Mouse (Mus musculus) skeletal muscle tissue, adult 2 months (tissue): Measurements from ENCODE around the gene Itgb6.

Source experiments
- DNase-seq: peaks from one replicate; pipeline ENCODE4 v3.0.0-alpha.2; 2012; ENCODE audit warnings: low read depth, low spot score

The Itgb6 gene

DNA sequence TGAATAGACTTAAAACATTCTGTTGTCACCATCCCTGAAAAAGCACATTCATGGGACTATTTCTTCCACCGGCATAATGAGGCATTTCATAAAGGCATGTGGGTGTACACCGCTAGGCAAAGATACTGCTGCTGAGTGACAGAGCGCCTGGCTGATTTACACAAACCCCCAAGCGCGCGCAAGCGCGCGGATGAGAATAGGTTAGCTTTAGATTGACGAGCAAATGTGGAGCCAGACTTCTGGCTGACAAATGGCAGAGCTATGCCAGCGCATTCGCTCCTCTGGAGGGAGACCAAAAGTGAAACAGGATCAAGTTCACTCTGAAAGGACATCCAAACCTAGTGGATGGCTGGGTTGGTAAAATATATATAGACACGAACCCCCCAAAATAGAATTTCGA is at the start of gene Itgb6:
Gene Itgb6, minus strand, starts transcription at position 130 of the 400 bp plus-strand sequence.
- peak; percentile 95 for DNase-seq

- no peak for DNase-seq
Observed at GRCm38 (mm10) chr2:60766420-60766819, 44.0 kb upstream of the Itgb6 start.

GRCm38 (mm10) chr2:60756218-60756617 is 33.8 kb upstream of the Itgb6 start:
- no peak for DNase-seq

DNA sequence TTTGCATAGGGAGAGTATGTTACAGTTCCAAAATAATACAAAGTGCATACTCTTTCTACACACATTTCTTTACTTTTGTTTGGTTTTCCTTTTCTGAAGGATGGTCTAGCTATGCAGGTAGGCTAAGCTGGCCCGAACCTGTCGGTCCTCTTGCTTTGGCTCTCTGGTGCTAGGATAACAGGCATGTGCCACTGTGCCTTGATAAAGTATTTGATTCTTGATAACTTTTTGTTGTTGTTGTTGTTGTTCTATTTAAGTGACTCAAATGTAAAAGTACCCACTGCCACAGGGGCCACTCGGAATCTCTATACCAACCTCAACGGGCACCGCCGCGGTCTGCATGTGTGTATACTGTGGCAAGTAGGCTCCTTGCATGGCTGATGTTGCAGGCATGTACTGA is 32.7 kb upstream of the Itgb6 start:
- no peak for DNase-seq

- DNase-seq: no peak
Observed at GRCm38 (mm10) chr2:60751274-60751673, 28.8 kb upstream of the Itgb6 start.

GRCm38 (mm10) chr2:60750591-60750990 is 28.1 kb upstream of the Itgb6 start:
- DNase-seq: no peak

DNA sequence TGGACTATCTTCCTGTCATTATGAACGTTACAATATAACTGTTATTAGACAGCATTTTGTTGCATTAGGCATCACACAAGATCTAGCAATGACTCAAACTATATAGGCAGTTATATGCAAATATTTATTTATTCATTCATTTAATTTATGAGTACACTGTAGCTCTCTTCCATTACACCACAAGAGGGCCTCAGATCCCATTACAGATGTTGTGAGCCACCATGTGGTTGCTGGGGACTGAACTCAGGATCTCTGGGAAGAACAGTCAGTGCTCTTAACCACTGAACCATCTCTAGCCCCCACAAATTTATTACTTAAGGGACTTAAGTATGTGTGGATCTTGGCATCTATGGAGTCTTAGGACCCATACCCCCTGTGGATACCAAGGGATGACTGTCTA is 26.1 kb upstream of the Itgb6 start:
- DNase-seq: no peak

- DNase-seq: peak; percentile 85
Observed at GRCm38 (mm10) chr2:60747590-60747989, 25.1 kb upstream of the Itgb6 start.

- DNase-seq: no peak
Observed at GRCm38 (mm10) chr2:60744674-60745073, 22.2 kb upstream of the Itgb6 start.

GRCm38 (mm10) chr2:60739389-60740137 is 17.1 kb upstream of the Itgb6 start:
- no peak for DNase-seq

DNA sequence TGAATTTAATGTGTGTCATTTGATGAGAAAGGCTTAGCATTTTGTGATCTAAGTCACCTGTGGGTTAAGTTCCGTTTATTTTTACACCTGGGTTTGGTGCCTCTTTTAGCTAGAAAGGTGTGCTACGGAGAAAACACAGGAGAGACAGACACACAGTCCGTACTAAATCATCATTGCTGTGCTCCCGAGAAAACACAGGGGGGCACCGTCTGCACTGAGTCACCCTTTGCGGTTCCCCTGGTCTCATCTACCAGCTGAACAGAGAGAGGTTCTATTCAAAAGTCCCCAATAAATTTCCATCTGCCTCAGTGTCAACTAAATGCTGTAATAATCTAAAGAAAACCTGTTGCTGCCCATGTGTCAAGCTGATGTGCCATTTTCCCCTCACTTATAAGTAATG is 8.5 kb upstream of the Itgb6 start:
- DNase-seq: no peak

DNA sequence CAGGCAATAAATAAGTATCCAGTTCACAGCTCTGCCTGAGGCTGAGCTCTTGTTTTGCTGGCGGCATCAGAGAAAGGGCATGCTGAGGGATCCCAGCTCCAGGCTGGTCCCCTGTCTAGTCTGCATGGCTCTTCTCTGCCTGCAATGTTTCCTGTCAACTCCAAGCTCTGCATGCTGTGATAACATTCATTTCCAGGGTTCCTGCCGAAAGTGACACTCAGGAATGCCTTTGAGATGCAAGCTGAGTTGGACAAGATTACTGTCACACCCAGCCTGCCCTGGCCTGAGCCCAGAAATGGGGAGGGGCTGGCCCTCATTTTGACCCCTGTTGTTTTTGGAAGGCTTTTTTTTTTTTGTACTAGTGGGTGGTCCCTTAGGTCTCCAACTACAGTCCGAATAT is 7.6 kb upstream of the Itgb6 start:
- no peak for DNase-seq

DNA sequence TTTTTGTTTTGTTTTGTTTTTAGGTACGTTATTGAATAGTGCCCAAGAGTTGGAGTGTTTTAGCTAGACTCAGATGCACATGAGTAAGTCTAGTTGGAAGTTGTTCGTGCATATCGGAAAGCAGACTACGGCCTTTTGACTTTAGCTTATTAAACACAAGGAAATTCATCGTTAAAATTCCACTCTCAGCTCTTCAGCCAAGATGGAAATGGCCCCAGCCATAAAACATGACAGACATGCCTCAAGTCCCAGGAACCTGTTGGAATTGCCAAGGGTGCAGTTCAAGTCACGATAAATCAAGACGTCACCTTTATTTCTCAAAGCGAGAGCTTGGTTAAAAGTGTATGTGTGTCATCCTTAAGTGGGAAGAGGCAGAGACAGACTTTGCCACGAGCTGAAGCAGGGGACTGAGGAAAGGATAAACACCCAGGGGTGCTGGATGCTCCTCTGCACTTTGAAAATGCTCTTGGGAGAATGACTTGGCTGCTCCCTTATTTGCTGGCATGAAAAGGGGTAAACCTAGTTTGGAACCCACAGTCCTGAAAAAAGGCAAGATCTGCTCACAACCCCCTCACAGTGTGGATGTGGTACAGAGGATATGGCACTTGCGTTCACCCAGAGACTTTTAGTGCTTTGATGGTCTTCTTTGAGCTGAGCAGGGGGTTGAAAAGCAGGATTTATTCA is 6.6 kb upstream of the Itgb6 start:
- no peak for DNase-seq

- DNase-seq: no peak
Observed at GRCm38 (mm10) chr2:60724660-60725059, 2.2 kb upstream of the Itgb6 start.

GRCm38 (mm10) chr2:60722967-60723366 is 524 bp upstream of the Itgb6 start:
- DNase-seq: peak; percentile 65

DNA sequence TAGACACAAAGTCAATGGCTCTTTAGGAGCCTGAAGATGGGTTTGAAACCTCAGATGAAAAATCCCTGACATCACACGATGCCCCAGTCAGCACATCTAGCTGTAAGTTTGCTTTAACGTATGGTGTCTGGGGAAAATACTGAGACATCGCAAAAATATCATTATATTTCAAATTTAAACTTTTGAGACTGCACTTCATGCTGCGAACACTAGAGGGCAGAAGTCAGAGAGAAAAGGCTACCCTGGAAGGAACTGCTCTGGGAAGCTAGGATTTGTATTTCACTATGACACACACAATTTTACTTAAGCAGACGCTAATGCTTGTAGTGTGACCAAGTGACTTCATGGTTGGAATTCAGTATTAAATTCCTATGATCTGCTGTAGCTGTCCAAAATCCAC is 1.5 kb downstream of the Itgb6 start:
- DNase-seq: peak; percentile 82

- peak; percentile 96 for DNase-seq
Observed at GRCm38 (mm10) chr2:60720205-60720604, 2.2 kb downstream of the Itgb6 start.

GRCm38 (mm10) chr2:60717348-60717747 is 5.1 kb downstream of the Itgb6 start:
- DNase-seq: no peak

DNA sequence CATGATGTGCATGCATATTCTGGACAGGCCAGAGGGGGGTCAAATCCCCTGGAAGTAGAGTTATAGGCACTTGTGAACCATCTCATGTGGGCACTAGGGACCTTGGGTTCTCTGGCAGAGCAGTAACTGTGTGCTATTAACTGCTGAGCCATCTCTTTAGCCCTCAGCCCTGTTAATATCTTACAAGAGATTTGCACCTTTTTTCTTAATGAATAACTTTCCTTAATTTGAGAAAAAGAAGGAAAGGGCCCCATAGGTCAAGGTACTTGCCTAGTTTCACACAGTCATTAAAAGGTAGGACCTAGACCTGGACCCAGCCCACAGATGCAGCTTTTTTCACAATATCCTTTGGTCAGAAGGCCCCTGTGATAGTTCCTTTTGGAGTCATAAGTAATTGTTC is 5.9 kb downstream of the Itgb6 start:
- no peak for DNase-seq

DNA sequence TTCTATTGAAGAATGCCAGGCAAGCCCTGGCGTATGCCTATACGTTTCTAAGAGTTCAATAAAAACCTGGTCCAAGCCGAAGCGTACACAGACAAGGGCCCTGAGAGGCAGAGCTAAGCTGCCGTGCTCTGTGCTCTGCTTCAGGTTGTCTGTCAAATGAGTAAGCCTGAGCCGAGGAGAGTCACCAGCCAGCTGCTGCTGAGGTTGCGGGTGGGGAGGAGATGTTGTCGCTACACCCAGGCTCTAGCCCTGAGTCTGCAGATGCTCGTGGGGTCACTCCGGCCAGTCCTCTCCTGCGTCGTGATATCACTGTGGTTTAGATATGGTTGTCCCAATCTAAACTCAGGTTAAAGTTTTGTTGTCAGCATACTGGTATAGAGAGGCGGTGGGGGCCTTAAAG is 6.7 kb downstream of the Itgb6 start:
- DNase-seq: no peak

DNA sequence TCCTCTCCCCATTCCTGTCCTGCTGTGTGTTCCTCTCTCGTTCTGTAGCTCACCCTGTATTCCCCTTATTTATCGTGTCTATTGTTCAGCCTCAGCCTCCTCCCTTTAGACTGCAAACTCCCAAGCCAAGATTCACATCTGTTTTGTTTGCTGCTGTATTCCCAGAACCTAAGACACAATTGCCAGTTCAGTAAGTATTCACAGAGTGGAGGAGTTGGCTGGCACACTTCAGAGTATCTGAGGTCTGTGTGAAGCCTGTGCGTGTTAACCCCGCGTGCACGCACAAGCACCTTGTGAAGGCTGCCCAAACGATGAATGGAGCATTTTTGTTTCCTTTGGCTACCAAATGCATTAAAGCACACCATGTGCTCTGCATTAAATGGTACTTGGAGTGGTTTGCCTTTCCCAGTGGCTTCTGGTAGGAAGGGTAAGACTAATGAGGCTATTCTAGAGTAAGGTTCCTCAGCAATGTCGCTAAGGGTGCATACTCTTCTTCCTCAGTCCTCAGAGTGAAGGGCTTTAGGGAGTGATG is 7.4 kb downstream of the Itgb6 start:
- DNase-seq: no peak

GRCm38 (mm10) chr2:60714475-60714874 is 8.0 kb downstream of the Itgb6 start:
- no peak for DNase-seq

DNA sequence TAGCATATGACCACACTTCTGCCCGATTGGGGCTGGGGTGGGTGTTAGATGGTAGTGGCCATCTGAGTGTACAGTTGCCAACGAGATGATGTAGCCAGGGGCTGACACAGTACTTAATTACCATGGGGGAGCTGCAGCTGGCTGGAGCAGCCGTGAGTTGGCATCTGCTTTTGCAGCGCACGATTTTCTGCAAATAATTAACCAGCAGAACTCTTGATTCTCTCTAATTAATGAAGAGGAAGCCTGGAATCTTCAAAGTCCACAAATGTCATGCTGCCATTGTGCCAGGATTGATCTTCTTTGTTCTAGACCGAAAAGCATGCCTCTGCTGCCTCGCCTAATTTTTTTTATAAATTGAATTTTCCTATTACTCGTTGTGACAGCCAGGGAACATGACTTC is 8.6 kb downstream of the Itgb6 start:
- no peak for DNase-seq
